Mouse (Mus musculus): ENCODE measurements around the gene Rad17. TPM values are rescaled to one million over a fixed set of nuclear protein-coding genes. Genes with fewer than 3 reads are reported as not detected.

The Rad17 gene
- polyA plus RNA-seq, 1 experiment from 2014 or later: 26.5 TPM

Other genes starting within 250 kb of the Rad17 start
- not detected in 2 replicates for gene Naip1, start 198.2 kb downstream of the Rad17 start, polyA plus RNA-seq (2014; fragmentation: Nextera tagmentation; extraction: Ambion mirVana)
- gene Gtf2h2, start 158.5 kb downstream of the Rad17 start, polyA plus RNA-seq (2014; fragmentation: Nextera tagmentation; extraction: Ambion mirVana): 85.4 and 86.2 TPM in 2 replicates
- 1.5 and 2.1 TPM in 2 replicates for gene Ocln, start 98.3 kb downstream of the Rad17 start, polyA plus RNA-seq (2014; fragmentation: Nextera tagmentation; extraction: Ambion mirVana)
- gene Marveld2, start 34.1 kb downstream of the Rad17 start, polyA plus RNA-seq (2014; fragmentation: Nextera tagmentation; extraction: Ambion mirVana): 1.4 and 1.7 TPM in 2 replicates
- gene Ak6, start 72 bp downstream of the Rad17 start, polyA plus RNA-seq (2014; fragmentation: Nextera tagmentation; extraction: Ambion mirVana): 355 and 359 TPM in 2 replicates
- 21.4 and 24.6 TPM in 2 replicates for gene Taf9, start 528 bp upstream of the Rad17 start, polyA plus RNA-seq (2014; fragmentation: Nextera tagmentation; extraction: Ambion mirVana)
- 1.4 and 2.6 TPM in 2 replicates for gene Ccdc125, start 18.7 kb upstream of the Rad17 start, polyA plus RNA-seq (2014; fragmentation: Nextera tagmentation; extraction: Ambion mirVana)
- gene Cdk7, start 79.9 kb upstream of the Rad17 start, polyA plus RNA-seq (2014; fragmentation: Nextera tagmentation; extraction: Ambion mirVana): 66.3 and 68.4 TPM in 2 replicates
- 143 and 153 TPM in 2 replicates for gene Mrps36, start 93.6 kb upstream of the Rad17 start, polyA plus RNA-seq (2014; fragmentation: Nextera tagmentation; extraction: Ambion mirVana)
- 56.2 and 60.8 TPM in 2 replicates for gene Cenph, start 124.8 kb upstream of the Rad17 start, polyA plus RNA-seq (2014; fragmentation: Nextera tagmentation; extraction: Ambion mirVana)
- 415 and 420 TPM in 2 replicates for gene Ccnb1, start 135.5 kb upstream of the Rad17 start, polyA plus RNA-seq (2014; fragmentation: Nextera tagmentation; extraction: Ambion mirVana)
- gene Slc30a5, start 182.4 kb upstream of the Rad17 start, polyA plus RNA-seq (2014; fragmentation: Nextera tagmentation; extraction: Ambion mirVana): 45.7 and 46.2 TPM in 2 replicates

Measured in midbrain, embryonic 11.5 days (tissue).